Mouse (Mus musculus) G1E (cell line): ENCODE measurements at regions not wholly inside any gene's neighbourhood (a gene's known extent, or its start where the extent isn't known, plus 50 kb on each side); places are given as distances from the start of the nearest gene placed in this dataset.

Source experiments
- CTCF ChIP-seq: IDR thresholded peaks from 2 replicates; pipeline ENCODE4 v1.5.1; 2012; ENCODE audit warnings: low read depth, low read length, inconsistent platforms, mixed read lengths
- GATA1 ChIP-seq: IDR thresholded peaks from 2 replicates; pipeline ENCODE4 v1.6.1; 2012; ENCODE audit warnings: borderline replicate concordance, low read length, inconsistent platforms, mixed read lengths
- POLR2AphosphoS5 ChIP-seq: IDR thresholded peaks from 2 replicates; pipeline ENCODE4 v1.6.1; 2012; ENCODE audit warnings: low read depth, low read length, inconsistent platforms; ENCODE audit not compliant: insufficient replicate concordance

GRCm38 (mm10) chr9:27511161-27511560, 114.6 kb downstream of the Spata19 start:
- TF ChIP-seq CTCF (no peak), GATA1 (no peak), POLR2AphosphoS5 (no peak)
